In the genomic region with DNA sequence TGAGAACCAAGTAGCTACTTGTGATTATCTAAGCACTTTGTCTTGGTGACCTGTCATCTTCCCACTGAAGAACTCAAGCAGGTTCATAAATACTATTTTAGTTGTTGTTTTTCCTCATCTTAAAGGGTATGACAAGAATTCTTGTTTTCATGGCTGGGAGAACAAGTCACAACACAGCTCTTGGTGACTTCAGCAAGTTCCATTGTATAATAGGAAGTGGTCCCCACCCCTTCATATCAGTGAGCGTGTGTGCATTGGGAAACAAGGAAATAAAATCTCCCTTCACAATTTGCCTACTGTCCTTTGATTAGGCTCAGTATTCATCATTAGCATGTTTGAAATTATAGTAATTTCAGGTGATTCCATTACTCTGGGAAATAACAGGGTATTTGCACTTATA, we compare ENCODE assay signal across 25 mouse cellular contexts. TPM values are rescaled to one million over a fixed set of nuclear protein-coding genes. Genes with fewer than 3 reads are reported as not detected.
DNase-seq lines count a peak whose midpoint lies in the region; ATAC-seq and TF ChIP-seq lines count a peak whose summit lies in the region.
"Had no signal": no experiment of that assay in that cellular context is flagged by ENCODE, and none has a peak within 500 bp of the region (broad histone marks: within the 10 kb centered on the region; RNA-seq: fewer than 3 reads in every experiment).

No protein-coding gene starts in this region.

- H3K9ac ChIP-seq in heart, embryonic 15.5 days = no peak overlapping the region
- H3K9ac ChIP-seq in liver, embryonic 12.5 days = no peak overlapping the region
- H3K9ac ChIP-seq in ES-E14 (ENCODE audit: insufficient read depth, low read depth, low read length, poor library complexity, severe bottlenecking) = no peak overlapping the region
- H3K9ac ChIP-seq: hindbrain, embryonic 12.5 days; limb, embryonic 12.5 days; liver, embryonic 14.5 days; lung, embryonic 15.5 days had no signal

- peaks cover 23% of the 10 kb centered on the region for H3K4me1 ChIP-seq in heart, embryonic 15.5 days (replicated peaks)
- H3K4me1 ChIP-seq in liver, embryonic 12.5 days = peaks cover 42% of the 10 kb centered on the region
- H3K4me1 ChIP-seq in ES-E14 (ENCODE audit: control insufficient read depth in 2 of 2, insufficient read depth in 2 of 2, low read length in 2 of 2, poor library complexity in 1 of 2) = peaks cover 1 to 2% of the 10 kb centered on the region in 2 experiments; a peak in 2 of 4 replicates

- H3K4me3 ChIP-seq in gastrocnemius, adult 2 months = no peak overlapping the region
- no peak overlapping the region for H3K4me3 ChIP-seq in heart, embryonic 15.5 days
- H3K4me3 ChIP-seq in liver, embryonic 12.5 days = no peak overlapping the region
- H3K4me3 ChIP-seq in ES-E14 (ENCODE audit: insufficient read depth in 1 of 2, low read depth in 1 of 2, low read length in 2 of 2, poor library complexity in 1 of 2, severe bottlenecking in 1 of 2) = no peak overlapping the region
- H3K4me3 ChIP-seq: hindbrain, embryonic 12.5 days; left cerebral cortex, adult 2 months; limb, embryonic 12.5 days; lung, embryonic 15.5 days had no signal

- no peaks in the 10 kb centered on the region for H3K27me3 ChIP-seq in heart, embryonic 15.5 days
- no peaks in the 10 kb centered on the region for H3K27me3 ChIP-seq in liver, embryonic 12.5 days (replicated peaks)
- H3K27me3 ChIP-seq: CH12.LX; hindbrain, embryonic 12.5 days; limb, embryonic 12.5 days; lung, embryonic 15.5 days; Patski had no signal

- TF ChIP-seq CTCF in gastrocnemius, adult 2 months (IDR thresholded peaks at IDR 0.05) = no peak

- H3K9me3 ChIP-seq in heart, embryonic 15.5 days (replicated peaks) = no peaks in the 10 kb centered on the region
- no peaks in the 10 kb centered on the region for H3K9me3 ChIP-seq in liver, embryonic 12.5 days (replicated peaks)
- no peaks in the 10 kb centered on the region for H3K9me3 ChIP-seq in ES-E14 (ENCODE audit: control insufficient read depth, insufficient read depth, low read depth, low read length)
- H3K9me3 ChIP-seq: hindbrain, embryonic 12.5 days; limb, embryonic 12.5 days; lung, embryonic 15.5 days had no signal

- peak overlapping the region; percentile 99 for H3K27ac ChIP-seq in gastrocnemius, adult 2 months
- H3K27ac ChIP-seq in heart, embryonic 15.5 days = peak overlapping the region; percentile 69; the same call in 1 of the 2 replicates
- H3K27ac ChIP-seq in liver, embryonic 12.5 days = 0 out of 2 replicates have a peak overlapping the region, but pooled peaks have one; percentile 4
- peak overlapping the region; percentile 63; the same call in 1 of the 2 replicates for H3K27ac ChIP-seq in ES-E14 (ENCODE audit: insufficient read depth, low read depth, low read length, poor library complexity, severe bottlenecking)
- H3K27ac ChIP-seq: hindbrain, embryonic 12.5 days; left cerebral cortex, adult 2 months; limb, embryonic 12.5 days had no signal

- intact Hi-C loops in gastrocnemius, adult 2 months (cut with DNase I) = no loop called here
- intact Hi-C loops in gastrocnemius, postnatal 14 days (cut with DNase I; ENCODE audit: low total_unique reads) = loop anchor here (5.0 kb wide), 1 partner anchor 37 kb away; no protein-coding TSS in a partner anchor
- intact Hi-C loops in heart, postnatal 25 days (cut with DNase I) = loop anchor here (5.0 kb wide), 1 partner anchor 32 kb away; no protein-coding TSS in a partner anchor

- in situ Hi-C loops in ES-E14 (cut with MboI; ENCODE audit: low sequenced_read_pairs in 2 of 2, unreplicated experiment in 2 of 2) = no loop called here

- no peak overlapping the region for H3K4me2 ChIP-seq in heart, embryonic 15.5 days
- H3K4me2 ChIP-seq in liver, embryonic 12.5 days = no peak overlapping the region
- H3K4me2 ChIP-seq: hindbrain, embryonic 12.5 days; limb, embryonic 12.5 days; lung, embryonic 15.5 days had no signal

- H3K36me3 ChIP-seq in heart, embryonic 15.5 days = no peaks in the 10 kb centered on the region
- H3K36me3 ChIP-seq in liver, embryonic 12.5 days = no peaks in the 10 kb centered on the region
- H3K36me3 ChIP-seq in ES-E14 (ENCODE audit: control insufficient read depth, insufficient read depth, low read length, poor library complexity, severe bottlenecking) = no peaks in the 10 kb centered on the region
- H3K36me3 ChIP-seq: hindbrain, embryonic 12.5 days; limb, embryonic 12.5 days; lung, embryonic 15.5 days had no signal

- WGBS in heart, embryonic 15.5 days = 63% methylated on average over 1 of the region's 1 CpGs
- 39% methylated on average over 1 of the region's 1 CpGs for WGBS in liver, embryonic 12.5 days (ENCODE audit: insufficient replicate concordance)

- DNase-seq in gastrocnemius, adult 2 months = no peak
- DNase-seq in gastrocnemius, postnatal 14 days = no peak
- no peak for DNase-seq in heart, postnatal 25 days (ENCODE audit: low spot score)
- DNase-seq in liver (no peak), ES-E14 (ENCODE audit: low read depth, low spot score) (no peak)
- no peak for DNase-seq in spleen, postnatal 4 days (ENCODE audit: low spot score in 2 of 2)
- DNase-seq: adrenal gland, postnatal 10 days; cerebellum, adult 11 months; cerebellum, adult 9-10 months; cerebellum, postnatal 36 days; gastrocnemius, postnatal 36 days; heart, postnatal 14 days; kidney, adult 11 months; kidney, postnatal 14 days; midbrain, embryonic 14.5 days had no signal

- no peak for ATAC-seq in heart, embryonic 15.5 days (replicated peaks; ENCODE audit: insufficient number of reproducible peaks, insufficient read depth, low FRiP score, low read depth)
- ATAC-seq in liver, embryonic 12.5 days = no peak
- ATAC-seq: forebrain, embryonic 14.5 days; Patski had no signal

TF ChIP-seq in ES-E14, 5 proteins besides CTCF, POLR2A, EP300 and RAD21:
- no peak for TF ChIP-seq ZNF384 (IDR thresholded peaks at IDR 0.05; ENCODE audit: low read depth, low read length)
- no peak for TF ChIP-seq ZC3H11A (IDR thresholded peaks at IDR 0.05; ENCODE audit: borderline replicate concordance, low read depth, low read length)
- no peak for TF ChIP-seq HCFC1 (IDR thresholded peaks at IDR 0.05; ENCODE audit: borderline replicate concordance, insufficient read depth, low read length)
- no peak for TF ChIP-seq CHD2 (IDR thresholded peaks at IDR 0.05; ENCODE audit: low read depth, low read length)
- no peak for TF ChIP-seq MAFK (IDR thresholded peaks at IDR 0.05; ENCODE audit: insufficient read depth, low read depth, low read length)

RNA-seq across cellular contexts. Expression of gene Strn3, which starts 3.3 kb away (rescaled TPM):
- total RNA-seq in gastrocnemius, adult 2 months (2021) = 100 to 1,000 TPM; 142 to 174 TPM
- 100 to 1,000 TPM; 109 to 115 TPM for total RNA-seq in gastrocnemius, postnatal 14 days (2021)
- 34.9 and 38.4 TPM in 2 replicates for polyA plus RNA-seq in heart, embryonic 15.5 days (2015; fragmentation: Nextera tagmentation; extraction: Ambion mirVana)
- total RNA-seq in heart, postnatal 25 days (2021) = 100 to 1,000 TPM; 104 to 105 TPM
- polyA plus RNA-seq in liver, embryonic 12.5 days (2016; fragmentation: Nextera tagmentation; extraction: Ambion mirVana) = 27.3 and 28.3 TPM in 2 replicates
- 53.3 and 76.0 TPM in 2 replicates for total RNA-seq in ES-E14 (2012; rRNA removed)

RNA-seq across cellular contexts. Expression of gene Ap4s1, which starts 4.1 kb away (rescaled TPM):
- total RNA-seq in gastrocnemius, adult 2 months (2021) = 10 to 100 TPM; 60.2 to 61.3 TPM
- 10 to 100 TPM; 40.5 to 41.4 TPM for total RNA-seq in gastrocnemius, postnatal 14 days (2021)
- 32.7 and 37.5 TPM in 2 replicates for polyA plus RNA-seq in heart, embryonic 15.5 days (2015; fragmentation: Nextera tagmentation; extraction: Ambion mirVana)
- 10 to 100 TPM; 48.8 to 55.6 TPM for total RNA-seq in heart, postnatal 25 days (2021)
- polyA plus RNA-seq in liver, embryonic 12.5 days (2016; fragmentation: Nextera tagmentation; extraction: Ambion mirVana) = 17.2 and 17.7 TPM in 2 replicates
- total RNA-seq in ES-E14 (2012; rRNA removed) = 6.3 and 11.0 TPM in 2 replicates

Comparison
In these comparisons a context has a peak if more than half of its experiments do, and no peak if none do; other contexts are left out.
1. H3K27ac ChIP-seq: peak in every context shown above with its lines; median percentile 99 in gastrocnemius, adult 2 months; 69 in heart, embryonic 15.5 days; 63 in ES-E14; 4 in liver, embryonic 12.5 days.